Mouse (Mus musculus) megakaryocyte-erythroid progenitor cell, adult 5-6 weeks (primary cell): ENCODE measurements around the gene Iqcn. TPM values are rescaled to one million over a fixed set of nuclear protein-coding genes. Genes with fewer than 3 reads are reported as not detected.

Source experiments
- ATAC-seq: replicated peaks from 2 replicates; pipeline ENCODE4 v1.8.0; 2016; ENCODE audit warnings: mild to moderate bottlenecking, inconsistent platforms; ENCODE audit not compliant: severe bottlenecking, poor library complexity, low FRiP score, low TSS enrichment
- total RNA-seq, 2 experiments: library from RNA; stranded (forward) in 1 of 2; stranded (reverse) in 1 of 2; fragments of 200-1000, 215-1000 nt in 1 of 2; fragments of >200 nt in 1 of 2; fragmentation: Nextera tagmentation in 1 of 2; gene quantifications; 2 replicates each; pipeline ENCODE4 v1.2.3; 2014 to 2017

Iqcn gene
- total RNA-seq, 2 experiments from 2014 or later: not detected

DNA sequence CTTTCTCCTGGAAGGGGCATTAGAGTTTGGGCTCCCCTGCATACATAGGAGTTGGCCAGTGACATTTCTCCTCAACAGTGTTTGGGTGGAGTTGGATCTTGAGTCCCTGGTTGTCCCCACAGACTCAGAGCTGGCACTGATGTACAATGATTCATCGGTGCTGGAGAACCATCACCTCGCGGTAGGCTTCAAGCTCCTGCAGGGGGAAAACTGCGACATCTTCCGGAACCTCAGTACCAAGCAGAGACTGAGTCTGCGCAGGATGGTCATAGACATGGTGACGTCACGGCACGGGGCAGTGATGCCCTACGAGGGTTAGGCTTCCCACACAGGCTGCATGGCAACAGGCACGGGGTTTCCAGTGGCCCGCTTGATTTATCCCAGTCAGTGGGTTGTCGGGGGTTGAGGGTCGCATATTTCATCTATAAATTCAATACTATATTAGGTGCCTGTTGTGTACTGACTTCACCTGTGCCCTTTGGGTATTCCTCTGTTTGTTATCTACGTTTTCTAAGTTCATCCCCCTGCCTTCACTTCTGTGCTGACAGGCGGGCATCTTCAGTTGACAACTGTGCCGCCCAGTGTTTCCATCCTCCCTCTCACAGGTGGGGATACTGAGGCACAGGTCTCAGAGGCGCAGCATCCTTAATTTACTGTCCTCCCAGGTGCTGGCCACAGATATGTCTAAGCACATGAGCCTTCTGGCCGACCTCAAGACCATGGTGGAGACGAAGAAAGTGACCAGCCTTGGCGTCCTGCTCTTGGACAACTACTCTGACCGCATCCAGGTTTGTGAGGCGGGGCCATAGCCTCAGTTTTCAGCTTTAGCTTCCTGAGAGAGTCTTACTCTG lies 45.2 kb downstream of the Iqcn start:
- ATAC-seq: no peak

DNA sequence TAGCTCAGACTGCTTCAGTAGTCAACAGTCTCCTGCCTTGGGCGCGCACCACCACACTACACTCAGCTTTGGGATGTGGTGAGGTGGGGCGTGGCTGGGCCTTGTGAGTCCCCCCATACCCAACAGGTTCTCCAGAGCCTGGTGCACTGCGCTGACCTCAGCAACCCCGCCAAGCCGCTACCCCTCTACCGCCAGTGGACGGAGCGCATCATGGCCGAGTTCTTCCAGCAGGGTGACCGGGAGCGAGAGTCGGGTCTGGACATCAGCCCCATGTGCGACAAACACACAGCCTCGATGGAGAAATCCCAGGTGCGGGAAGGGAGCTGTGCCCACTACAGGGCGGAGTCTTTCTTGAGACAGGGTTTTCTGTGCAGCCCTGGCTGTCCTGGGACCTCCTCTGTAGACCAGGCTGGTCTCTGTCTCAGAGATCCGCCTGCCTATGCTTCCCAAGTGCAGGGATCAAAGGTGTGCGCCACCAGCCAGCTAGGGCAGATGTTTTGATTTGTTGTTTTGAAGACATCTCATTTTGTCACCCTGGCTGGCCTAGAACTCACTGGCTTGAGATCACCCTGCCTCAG lies 45.9 kb downstream of the Iqcn start:
- ATAC-seq: no peak

DNA sequence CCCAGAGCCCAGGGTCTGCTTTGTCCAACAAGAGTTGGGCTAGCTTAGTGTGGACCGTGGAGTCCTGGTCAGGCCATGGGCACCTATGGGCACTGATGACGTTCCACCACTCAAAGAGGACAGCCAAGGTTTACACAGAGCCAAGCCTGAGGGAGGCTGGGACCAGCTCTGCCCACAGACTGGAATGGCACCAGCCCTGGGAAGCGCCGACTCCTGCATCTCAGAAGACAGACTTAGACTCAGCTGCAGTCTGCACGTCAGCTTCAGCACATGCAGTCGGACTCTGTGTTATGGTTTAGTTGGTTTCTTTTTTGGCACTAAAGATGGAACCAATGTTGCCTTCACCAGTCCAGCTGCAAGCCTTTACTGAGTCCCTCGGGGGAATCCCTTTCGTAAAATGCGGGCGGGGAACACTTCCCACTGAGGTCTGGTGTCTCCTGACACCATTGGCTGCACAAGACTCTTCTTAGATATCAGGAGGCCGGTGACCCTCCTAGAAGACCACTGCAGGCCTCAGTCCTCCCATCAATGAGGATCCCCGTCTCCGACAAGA lies 46.9 kb downstream of the Iqcn start:
- ATAC-seq: no peak

DNA sequence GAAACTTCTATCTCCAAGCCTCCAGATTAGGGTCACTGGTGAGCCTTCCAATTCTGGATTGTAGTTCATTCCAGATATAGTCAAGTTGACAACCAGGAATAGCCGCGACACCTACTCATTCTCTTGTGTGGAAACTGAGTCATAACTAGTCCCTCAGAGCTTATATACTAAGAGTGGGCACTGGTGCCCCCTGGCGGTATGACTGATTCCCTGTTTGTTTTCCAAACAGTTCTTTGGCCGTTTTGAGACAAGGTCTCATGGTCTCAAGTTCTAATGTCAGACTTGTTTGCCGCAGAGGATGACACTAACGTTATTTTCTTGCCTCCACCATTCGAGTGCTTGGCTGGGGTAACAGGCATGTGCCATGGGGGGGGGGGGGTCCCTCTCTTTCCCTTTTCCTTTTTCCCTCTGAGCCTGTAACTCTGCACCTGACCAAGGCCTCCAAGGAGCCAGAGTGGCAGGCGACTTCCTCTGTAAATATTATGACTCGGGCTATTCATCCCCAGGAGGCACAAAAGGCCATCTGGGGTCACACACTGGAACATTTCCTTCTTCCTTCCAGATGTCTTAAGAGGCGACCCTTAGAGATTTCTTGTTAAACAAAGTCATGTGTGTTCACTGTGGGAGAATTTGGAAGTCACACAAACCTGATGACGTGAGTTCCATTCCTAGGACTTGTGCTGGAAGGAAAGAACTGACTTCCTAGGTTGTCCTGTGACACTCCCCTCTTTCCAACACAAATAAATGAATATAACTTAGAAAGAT lies 48.9 kb downstream of the Iqcn start:
- ATAC-seq: no peak

DNA sequence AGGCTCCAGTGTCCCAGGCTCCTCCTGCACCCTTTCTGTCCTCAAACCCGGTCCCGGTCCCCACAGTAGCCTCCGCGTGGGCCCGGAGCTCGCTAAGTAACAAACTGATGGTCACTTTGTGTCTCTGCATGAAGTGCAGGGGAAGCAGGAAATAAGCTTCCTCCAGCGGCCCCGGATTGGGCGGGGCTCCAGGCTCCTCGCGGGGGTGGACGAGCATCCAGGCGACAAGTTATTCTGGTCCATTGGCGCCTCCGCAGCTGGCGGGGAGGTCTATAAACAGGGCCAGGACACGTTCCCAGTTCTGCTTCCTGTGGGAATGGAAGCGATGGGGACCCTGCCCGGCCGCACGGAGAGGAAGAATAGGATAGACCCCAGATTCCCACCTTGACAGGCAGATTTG lies 49.9 kb downstream of the Iqcn start:
- no peak for ATAC-seq

DNA sequence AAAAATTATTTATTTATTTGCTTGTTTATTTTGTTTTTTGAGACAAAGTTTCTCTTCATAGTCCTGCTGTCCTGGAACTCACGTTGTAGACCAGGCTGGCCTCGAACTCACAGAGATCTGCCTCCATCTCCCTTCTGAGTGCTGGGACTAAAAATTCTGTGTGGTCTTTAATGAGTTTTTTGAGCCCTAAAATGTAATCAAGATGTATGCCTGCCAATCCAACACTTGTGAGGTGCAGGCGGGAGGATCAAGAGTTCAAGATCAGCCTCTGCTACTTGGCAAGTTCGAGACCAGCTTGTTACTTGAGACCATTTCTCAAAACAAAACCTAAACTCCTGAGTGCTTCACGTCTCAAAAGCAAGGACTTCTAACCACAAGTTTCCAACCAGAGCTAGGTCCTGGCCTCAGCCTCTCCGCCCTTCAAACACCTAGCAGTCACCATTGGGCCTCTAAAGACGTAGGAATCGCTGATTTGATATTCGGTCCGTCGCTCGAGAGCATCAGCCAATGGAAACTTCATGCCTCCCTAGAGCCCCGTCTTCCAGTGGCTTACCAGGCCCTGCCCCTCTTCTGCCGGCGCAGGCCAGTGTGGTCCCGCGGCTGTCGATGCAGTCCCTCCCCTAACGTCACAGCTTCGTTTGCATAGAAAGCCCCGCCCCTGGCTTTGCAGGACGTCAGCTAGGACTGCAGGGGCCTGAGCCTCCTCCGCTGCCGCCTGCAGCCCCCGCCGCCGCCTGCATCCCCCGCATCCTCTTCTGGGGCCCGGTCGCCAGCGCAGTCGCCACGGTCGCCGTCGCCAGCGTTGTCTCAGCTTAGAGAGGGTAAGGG lies 51.0 kb downstream of the Iqcn start, which contains the start of gene Rab3a:
Gene Rab3a (plus strand): TSS at position 637 of the 828 bp plus-strand sequence.
- peak; percentile 95 for ATAC-seq

DNA sequence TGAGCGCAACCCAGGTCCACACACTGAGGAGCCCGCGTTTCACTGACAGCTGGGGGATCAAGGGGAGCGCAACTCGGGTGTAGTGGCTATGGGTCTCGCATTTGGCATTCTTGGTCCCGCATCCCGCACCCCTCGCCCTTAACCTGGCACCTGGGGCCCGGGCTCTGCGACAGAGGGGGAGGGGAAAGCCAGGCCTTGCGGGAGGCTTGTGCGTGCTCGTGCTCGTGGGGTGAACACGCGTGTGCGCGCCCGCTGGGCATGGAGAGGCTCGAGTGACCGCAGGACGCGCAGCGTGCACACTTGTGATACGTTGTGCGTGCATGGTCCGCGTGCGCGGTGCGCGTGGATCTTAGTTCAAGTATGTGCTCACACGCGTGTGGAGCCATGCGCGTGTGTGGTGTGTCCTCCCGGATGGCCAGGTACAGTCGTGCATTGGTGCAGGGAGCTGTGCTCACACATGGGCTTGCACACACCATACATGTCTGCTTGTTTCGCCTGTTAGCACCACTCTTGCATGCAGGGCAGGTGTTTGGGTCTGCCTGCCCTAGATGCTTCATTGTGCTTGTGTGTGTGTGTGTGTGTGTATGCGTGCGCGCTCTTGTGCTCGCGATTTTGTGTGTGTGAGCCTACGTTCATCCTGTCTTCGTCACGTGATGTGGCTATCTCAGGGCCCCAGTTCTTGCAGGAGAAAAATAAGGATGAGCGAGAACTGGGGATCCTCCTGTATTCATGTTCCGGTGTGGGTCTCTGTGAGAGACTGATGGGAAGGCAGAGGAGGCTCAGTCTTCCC lies 51.8 kb downstream of the Iqcn start:
- 0 out of 2 replicates have a peak, but pooled peaks have one; percentile 2 for ATAC-seq

DNA sequence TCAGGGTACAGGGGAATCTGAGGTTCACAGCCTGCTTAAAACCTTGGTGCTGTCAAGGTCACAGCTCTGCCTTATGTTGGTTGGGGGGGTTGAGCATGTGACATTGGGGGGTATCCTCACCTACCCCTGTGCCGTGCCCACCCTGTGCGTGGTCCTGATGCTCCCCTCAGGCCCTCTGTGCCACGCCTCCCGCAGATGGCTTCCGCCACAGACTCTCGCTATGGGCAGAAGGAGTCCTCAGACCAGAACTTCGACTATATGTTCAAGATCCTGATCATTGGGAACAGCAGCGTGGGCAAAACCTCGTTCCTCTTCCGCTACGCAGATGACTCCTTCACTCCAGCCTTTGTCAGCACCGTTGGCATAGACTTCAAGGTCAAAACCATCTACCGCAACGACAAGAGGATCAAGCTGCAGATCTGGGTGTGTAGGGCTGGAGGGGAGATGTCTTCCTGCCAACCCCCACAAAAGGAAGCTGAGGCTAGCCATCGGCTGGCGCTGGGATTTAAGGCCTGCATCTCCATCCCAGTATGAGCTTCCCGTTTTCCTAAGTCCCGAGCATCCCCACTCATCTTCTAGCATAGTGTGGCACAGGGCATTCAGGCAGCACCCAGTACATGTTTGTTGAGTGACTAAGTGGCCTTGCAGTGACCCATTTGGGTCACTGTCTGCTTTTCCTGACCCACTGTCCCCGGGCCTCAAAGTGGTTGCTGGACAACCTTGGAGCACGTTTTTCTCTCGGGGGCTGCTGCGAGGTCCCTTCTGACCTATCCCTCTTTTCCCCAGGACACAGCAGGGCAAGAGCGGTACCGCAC lies 52.6 kb downstream of the Iqcn start:
- no peak for ATAC-seq

DNA sequence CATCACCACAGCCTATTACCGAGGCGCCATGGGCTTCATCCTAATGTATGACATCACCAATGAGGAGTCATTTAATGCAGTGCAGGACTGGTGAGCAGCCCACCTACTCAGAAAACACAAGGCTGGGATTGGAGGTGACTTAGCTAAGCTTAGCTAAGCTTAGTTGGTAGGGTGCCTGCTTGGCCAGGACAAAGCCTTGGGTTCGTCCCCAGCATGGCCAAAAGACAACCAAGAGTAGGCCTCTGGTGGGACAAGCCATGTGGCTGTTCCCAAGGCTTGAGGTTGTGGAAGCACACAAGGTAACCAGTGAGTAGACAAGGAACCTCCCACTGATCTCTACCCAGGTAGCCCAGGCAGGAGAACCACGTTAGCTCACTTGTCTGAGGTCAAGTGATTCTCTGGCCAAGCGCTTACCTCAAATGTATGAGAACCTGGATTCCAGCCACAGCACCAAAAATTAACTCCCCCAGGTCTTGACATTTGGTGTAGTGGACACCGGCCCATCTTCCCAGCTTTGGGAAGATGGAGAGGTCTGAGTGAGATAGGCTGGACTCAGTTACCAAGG lies 53.3 kb downstream of the Iqcn start:
- ATAC-seq: no peak

DNA sequence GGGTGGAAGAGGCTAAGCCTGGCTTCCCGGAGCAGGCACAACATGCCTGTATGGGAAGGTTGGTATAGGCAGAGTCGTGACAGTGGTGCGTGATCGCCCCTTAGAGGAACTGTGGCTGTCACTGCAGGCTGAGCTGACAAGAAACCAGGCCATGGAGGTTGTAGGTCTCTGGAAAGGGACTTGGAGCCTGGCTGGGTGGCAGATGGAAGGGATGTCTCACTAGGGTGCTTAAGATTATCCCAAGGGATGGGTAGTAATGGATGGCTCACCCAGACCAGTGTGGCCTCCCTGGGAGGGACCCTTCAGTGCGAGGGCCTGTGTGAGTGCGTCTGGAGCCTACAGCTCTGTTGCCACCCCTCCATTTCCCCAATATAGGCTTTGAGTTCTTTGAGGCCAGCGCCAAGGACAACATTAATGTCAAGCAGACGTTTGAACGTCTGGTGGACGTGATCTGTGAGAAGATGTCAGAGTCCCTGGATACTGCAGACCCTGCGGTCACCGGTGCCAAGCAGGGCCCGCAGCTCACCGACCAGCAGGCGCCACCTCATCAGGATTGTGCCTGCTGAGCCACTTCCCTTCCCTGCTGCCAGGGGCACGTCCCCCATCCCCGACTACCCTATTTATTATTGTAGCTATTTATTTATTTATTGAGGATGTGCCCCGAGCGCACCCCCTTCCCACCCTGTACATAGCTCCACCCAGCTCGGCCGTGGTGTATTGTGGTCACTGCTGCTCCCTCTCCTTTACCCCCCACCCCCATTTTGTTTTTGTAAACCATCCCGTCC lies 54.5 kb downstream of the Iqcn start:
- ATAC-seq: no peak

DNA sequence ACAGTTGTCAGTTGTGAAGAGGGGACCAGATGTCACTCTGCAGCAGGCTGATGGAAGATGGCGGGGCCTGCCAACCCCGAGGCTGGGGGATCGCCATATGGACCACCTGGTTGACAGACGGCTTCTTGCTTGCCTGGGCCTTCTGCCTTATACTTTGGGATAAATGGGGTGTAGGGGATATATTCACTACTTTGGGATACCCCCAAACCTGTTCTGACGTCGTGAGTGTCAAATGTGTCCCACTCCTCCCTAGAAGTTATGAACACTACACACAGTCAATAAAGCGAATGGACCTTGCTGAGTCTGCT lies 55.0 kb downstream of the Iqcn start:
- ATAC-seq: no peak

DNA sequence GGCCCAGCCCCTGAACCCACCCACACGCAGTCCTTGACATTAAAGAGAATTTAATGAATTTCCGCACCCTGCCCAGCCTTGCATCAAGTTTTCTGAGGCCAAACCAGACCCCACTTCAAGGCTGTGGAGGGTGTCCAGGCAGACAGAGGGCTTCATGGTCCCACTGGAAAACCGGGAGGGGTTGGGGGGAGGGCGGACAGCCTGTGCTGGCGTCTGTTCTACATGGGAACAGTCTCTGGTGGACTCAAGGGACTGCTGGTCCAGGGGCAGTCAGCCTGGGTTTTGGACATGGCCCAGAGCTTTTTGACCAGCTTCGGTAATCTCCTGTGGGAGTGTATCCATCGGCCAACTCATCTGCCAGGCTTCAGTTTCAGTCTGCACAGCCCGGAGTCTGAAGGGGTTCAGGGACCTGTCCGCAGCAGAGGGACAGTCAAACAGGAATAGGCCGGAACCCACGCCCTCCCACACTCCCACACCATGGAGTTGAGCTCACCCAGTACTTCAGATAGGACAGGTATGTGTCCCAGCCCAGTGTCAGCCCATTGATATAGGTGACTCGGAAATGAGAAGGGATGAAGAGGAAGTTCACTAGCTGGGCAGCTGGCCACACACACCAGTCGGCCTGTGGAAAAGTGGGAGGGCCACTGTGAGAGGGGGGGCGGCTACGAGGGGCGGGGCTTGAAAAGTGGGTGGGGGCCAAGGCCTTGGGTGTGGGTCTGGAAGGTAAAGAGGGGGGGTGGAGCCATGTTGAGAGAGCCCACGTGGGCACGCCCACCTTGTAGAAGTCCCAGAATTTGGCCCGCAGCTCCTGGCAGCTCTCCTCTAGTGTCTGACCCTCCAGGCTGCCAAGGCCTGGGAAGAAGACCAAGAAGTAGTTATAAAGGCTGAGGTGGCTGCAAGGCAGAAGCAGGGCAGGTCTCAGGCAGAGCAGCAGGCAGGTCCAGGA lies 55.6 kb downstream of the Iqcn start:
- no peak for ATAC-seq

DNA sequence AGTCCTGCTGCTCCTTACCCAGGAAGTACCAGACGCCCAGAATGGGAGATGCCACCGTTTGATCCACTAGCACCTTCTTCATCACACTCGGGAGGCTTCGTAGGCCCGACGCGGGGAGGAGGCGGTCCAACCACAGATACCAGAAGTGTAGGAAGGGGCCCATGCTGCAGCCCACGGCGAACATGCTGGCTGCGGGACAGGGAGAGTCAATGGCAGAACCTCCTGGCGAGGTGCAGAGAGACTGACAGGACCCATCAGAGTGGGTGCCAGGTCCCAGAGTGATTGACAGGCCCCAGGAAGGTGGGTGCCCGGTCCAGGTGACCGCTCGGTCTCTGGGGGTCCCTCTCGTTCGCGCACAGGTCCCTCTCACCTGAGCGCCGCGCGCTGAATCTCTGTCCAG lies 57.1 kb downstream of the Iqcn start:
- ATAC-seq: no peak

DNA sequence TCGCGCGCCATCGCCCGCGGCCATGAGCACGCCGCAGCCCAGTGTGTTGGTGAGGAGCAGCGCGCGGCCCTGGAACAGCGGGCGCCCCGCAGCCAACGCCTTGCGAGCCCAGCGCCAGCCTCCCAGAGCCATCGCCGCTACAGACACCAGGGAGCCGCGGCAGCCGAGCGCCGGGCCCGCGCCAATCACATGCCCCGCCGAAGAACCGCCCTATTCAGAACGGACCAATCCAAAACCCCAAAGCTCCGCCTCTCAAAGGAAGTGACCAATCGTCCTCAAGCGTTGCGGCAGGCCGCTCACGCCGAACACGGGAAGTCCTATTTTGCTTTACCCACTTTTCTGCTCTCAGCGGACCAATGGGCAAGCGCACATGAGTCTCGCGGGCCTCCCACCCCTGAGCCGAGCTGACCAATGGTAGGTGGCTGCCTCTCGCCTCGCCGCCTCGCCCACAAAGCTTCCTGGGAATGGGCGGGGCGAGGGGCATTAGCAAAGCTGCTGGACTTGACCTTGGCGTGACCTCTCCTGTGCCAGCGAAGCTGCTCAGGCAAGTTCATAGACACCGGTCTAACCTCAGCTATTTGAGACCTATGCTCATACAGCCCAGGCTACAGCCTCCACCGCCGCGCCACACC lies 57.6 kb downstream of the Iqcn start, which contains the start of gene Mpv17l2:
Gene Mpv17l2 (minus strand): TSS at position 172 of the 632 bp plus-strand sequence.
- peak; percentile 81 for ATAC-seq

DNA sequence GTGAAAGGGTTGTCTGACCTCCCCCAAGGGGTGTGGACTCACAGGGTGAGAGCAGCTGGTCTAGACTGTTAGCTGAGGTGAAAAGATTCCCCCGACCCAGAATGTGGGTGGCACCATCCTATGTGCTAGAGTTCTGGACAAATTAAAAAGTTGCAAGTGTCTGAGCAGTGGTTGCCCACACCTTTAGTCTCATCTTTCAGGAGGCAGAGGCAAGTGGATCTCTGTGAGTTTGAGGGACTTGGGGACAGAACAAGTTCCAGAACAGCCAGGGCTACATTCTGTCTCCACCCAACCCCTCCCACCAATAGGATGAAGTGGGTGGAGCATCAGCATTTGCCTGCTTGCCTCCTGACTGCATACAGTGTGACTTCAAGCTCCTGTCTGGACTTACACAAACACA lies 58.9 kb downstream of the Iqcn start:
- no peak for ATAC-seq
